Mouse (Mus musculus): ENCODE data around the gene Osbp2. TPM values are rescaled to one million over a fixed set of nuclear protein-coding genes. Genes with fewer than 3 reads are reported as not detected.
"Not testable (repeated sequence)": the region's sequence is repeated elsewhere in the genome, so short reads cannot be mapped to it uniquely, and the experiment has no call there.

Gene Osbp2
- 0.11 and 0.29 TPM in 2 replicates for polyA plus RNA-seq (2016; fragmentation: Nextera tagmentation; extraction: Ambion mirVana)

DNA sequence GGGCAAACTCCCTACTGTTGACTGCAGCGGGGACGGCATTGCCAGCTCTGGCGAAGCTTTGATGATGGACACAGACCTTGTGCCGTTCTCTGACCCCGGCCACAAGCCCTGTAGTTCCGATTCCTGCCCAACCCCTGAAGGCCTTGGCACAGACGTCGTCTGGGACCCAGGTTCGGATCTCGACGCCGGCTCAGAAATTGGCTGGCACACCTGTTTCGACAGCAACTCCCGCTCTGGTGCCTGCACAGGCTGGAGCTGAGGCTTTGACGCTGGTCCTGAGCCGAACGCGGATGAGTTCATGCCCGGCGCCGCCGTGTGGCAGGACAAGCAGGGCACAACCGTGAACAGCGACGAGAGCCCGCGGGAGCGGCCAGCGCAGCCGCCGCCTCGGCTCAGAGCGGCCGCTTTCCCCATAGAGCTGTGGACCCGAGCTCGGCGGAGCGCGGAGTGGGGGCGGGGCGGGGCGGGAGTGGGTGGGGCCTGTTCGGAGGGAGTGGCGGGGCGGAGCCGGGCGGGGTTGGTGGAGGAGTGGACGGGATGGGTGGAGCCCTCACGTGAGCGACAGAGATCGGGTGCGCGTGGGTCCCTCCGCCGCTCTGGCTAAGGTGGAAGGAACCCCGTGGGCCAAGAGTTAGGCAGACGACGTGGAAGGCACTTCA is at the start of gene Osbp2:
Osbp2 (minus strand) TSS at position 450 of the 659 bp plus-strand sequence.
- Histone ChIP-seq H3K4me1 (peaks cover 11% of the 10 kb centered on the region; the same call in 1 of the 2 replicates), H3K27ac (peak within 1 kb of the TSS; percentile 60), H3K9me3 (no peaks in the 10 kb centered on the region), H3K27me3 (ENCODE audit: insufficient read depth, poor library complexity, severe bottlenecking) (peaks cover 54% of the 10 kb centered on the region), H3K4me3 (peak within 1 kb of the TSS; percentile 62), H3K36me3 (no peaks in the 10 kb centered on the region)
- DNase-seq (ENCODE audit: low spot score) = peak; percentile 91
- 3% methylated on average over 58 of the region's 58 CpGs for WGBS

DNA sequence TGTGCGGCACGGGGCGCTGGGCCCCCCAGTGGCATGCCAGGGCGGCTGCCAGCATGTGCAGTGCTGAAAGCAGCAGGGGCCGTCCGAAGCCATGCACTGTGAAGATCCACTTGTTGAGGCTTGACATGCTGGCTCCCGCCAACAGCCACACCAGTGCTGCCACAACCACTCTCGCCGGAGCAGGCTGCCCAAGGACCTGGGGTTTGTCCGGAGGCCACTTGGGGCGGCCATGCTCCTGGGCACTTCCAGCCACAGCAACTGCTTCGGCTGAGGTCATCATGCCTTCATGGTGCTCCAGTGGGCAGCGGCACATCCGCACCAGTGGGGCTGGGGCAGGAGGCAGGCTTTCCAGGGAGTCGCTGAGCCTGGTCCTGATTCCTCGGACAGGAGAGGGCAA is 49.2 kb upstream of the Osbp2 start:
- peak overlapping the region; percentile 73 for H3K4me3 ChIP-seq
- peaks cover 47% of the 10 kb centered on the region for H3K4me1 ChIP-seq
- peaks cover 8% of the 10 kb centered on the region for H3K36me3 ChIP-seq
- 3% methylated on average over 16 of the region's 16 CpGs for WGBS
- peaks cover 18% of the 10 kb centered on the region for H3K27me3 ChIP-seq (ENCODE audit: insufficient read depth, poor library complexity, severe bottlenecking)
- no peaks in the 10 kb centered on the region for H3K9me3 ChIP-seq
- no peak for DNase-seq (ENCODE audit: low spot score)
- H3K27ac ChIP-seq = peak overlapping the region; percentile 83

- WGBS = 24% methylated on average over 19 of the region's 19 CpGs
- no peak for DNase-seq (ENCODE audit: low spot score)
- H3K27ac ChIP-seq = peak overlapping the region; percentile 83
Observed at GRCm38 (mm10) chr11:3912100-3912874, 48.6 kb upstream of the Osbp2 start.

DNA sequence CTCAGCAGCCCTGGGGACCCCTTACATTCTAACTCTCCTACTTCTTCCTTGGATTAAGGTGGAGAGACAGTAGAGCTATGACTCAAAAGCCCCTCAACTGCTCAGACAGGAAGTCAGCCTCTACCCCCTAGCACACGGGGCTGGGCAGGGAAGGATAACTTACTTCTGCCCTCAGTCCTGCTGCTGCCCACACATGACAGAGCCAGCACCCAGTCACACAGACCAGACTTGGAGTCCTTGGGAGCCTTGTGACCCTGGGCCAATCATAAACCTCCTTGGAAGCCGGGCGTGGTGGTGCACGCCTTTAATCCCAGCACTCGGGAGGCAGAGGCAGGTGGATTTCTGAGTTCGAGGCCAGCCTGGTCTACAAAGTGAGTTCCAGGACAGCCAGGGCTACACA is 47.7 kb upstream of the Osbp2 start:
- H3K27ac ChIP-seq; H3K9me3 ChIP-seq; DNase-seq (ENCODE audit: low spot score); H3K36me3 ChIP-seq: not testable (repeated sequence)
- H3K27me3 ChIP-seq (ENCODE audit: insufficient read depth, poor library complexity, severe bottlenecking) = peaks cover 24% of the 10 kb centered on the region
- WGBS = 83% methylated on average over 6 of the region's 6 CpGs
- H3K4me1 ChIP-seq = peaks cover 47% of the 10 kb centered on the region
- H3K4me3 ChIP-seq = 0 out of 2 replicates have a peak overlapping the region, but pooled peaks have one; percentile 37

More at GRCm38 (mm10) chr11:3912100-3912874, 48.6 kb upstream of the Osbp2 start:
- Histone ChIP-seq H3K4me3 (peak overlapping the region; percentile 73), H3K36me3 (peaks cover 7% of the 10 kb centered on the region), H3K4me1 (peaks cover 47% of the 10 kb centered on the region), H3K27me3 (ENCODE audit: insufficient read depth, poor library complexity, severe bottlenecking) (peaks cover 24% of the 10 kb centered on the region), H3K9me3 (no peaks in the 10 kb centered on the region)

GRCm38 (mm10) chr11:3910513-3911310 is 47.0 kb upstream of the Osbp2 start:
- Histone ChIP-seq H3K4me3 (peak overlapping the region; percentile 37; the same call in 1 of the 2 replicates), H3K27me3 (ENCODE audit: insufficient read depth, poor library complexity, severe bottlenecking) (peaks cover 24% of the 10 kb centered on the region), H3K27ac (peak overlapping the region; percentile 59; the same call in 1 of the 2 replicates), H3K4me1 (peaks cover 41% of the 10 kb centered on the region), H3K9me3 (no peaks in the 10 kb centered on the region), H3K36me3 (peaks cover 9% of the 10 kb centered on the region; the same call in 1 of the 2 replicates)
- DNase-seq (ENCODE audit: low spot score) = no peak
- 52% methylated on average over 5 of the region's 5 CpGs for WGBS

GRCm38 (mm10) chr11:3909236-3909635 is 45.5 kb upstream of the Osbp2 start:
- Histone ChIP-seq H3K27ac (no peak overlapping the region), H3K4me3 (no peak overlapping the region), H3K4me1 (peaks cover 36% of the 10 kb centered on the region), H3K36me3 (peaks cover 9% of the 10 kb centered on the region; the same call in 1 of the 2 replicates), H3K27me3 (ENCODE audit: insufficient read depth, poor library complexity, severe bottlenecking) (peaks cover 24% of the 10 kb centered on the region), H3K9me3 (no peaks in the 10 kb centered on the region)
- DNase-seq (ENCODE audit: low spot score) = no peak
- WGBS = 78% methylated on average over 4 of the region's 4 CpGs

DNA sequence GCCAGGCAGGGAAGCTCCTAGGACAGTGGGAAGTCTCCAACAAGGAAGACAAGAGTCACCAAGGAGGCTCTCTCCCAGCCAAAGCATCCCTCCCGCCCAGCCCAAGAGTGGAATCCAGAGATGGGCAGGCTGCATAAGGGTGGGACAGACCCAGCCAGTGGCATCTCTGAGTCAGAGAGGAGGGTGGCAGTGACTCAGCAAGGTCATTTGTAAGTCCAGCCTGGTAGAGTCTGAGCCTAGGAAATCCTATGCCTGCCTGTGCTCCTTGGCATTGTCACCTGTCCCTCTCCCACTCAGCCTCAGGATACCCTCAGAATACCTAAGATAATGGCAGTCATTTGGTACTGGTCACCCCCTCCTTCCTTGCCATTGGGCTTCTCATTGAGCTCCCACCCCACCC is 41.7 kb upstream of the Osbp2 start:
- Histone ChIP-seq H3K36me3 (peaks cover 9% of the 10 kb centered on the region; the same call in 1 of the 2 replicates), H3K4me1 (peaks cover 9% of the 10 kb centered on the region), H3K27me3 (ENCODE audit: insufficient read depth, poor library complexity, severe bottlenecking) (peaks cover 7% of the 10 kb centered on the region; the same call in 1 of the 2 replicates), H3K4me3 (no peak overlapping the region), H3K9me3 (no peaks in the 10 kb centered on the region), H3K27ac (no peak overlapping the region)
- 58% methylated on average over 1 of the region's 1 CpGs for WGBS
- DNase-seq (ENCODE audit: low spot score) = no peak

- Histone ChIP-seq H3K4me1 (peaks cover 10% of the 10 kb centered on the region; the same call in 1 of the 2 replicates), H3K9me3 (no peaks in the 10 kb centered on the region), H3K27ac (no peak overlapping the region), H3K27me3 (ENCODE audit: insufficient read depth, poor library complexity, severe bottlenecking) (peaks cover 7% of the 10 kb centered on the region; the same call in 1 of the 2 replicates), H3K36me3 (peaks cover 9% of the 10 kb centered on the region; the same call in 1 of the 2 replicates), H3K4me3 (no peak overlapping the region)
- 77% methylated on average over 6 of the region's 6 CpGs for WGBS
- no peak for DNase-seq (ENCODE audit: low spot score)
Observed at GRCm38 (mm10) chr11:3904673-3905072, 41.0 kb upstream of the Osbp2 start.

DNA sequence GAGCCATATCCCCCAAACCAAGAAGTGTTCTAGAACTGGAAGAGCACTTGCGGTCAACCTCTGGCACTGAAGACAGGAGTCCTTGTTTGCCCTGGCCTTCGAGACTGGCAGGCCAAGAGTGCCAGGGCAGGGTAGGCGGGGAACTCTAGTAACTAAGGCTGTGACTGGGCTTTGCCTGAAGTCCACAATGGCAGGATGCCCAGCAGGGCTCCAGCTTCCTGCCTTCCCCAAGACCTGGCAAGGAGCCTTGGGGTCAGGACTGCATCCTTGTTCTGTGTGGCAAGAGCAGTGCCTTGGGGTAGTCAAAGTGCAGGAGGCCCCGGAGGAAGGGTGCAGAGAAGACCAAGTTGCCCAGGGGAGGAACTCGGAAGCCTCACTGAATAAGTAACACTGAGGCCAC is 39.3 kb upstream of the Osbp2 start:
- H3K36me3 ChIP-seq = peaks cover 23% of the 10 kb centered on the region
- 86% methylated on average over 5 of the region's 5 CpGs for WGBS

DNA sequence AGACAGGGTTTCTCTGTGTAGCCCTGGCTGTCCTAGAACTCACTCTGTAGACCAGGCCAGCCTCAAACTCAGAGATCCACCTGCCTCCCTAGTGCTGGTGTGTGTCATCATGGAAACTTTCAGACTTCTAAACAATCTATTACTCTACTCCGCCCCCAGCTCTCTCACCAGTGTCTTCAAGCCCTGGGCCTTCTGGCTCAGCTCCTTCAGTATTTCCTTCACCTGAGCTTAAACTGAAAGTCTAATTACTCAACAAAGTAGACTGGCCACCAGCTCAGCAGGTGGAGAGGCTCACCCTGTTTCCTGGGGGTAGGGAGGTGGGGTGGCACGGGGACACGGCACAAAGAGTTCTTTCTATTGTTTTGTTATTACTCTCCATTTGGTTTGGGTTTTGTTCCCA is 38.8 kb upstream of the Osbp2 start:
- Histone ChIP-seq H3K4me1 (peaks cover 10% of the 10 kb centered on the region; the same call in 1 of the 2 replicates), H3K27ac (no peak overlapping the region), H3K36me3 (peaks cover 26% of the 10 kb centered on the region), H3K9me3 (no peaks in the 10 kb centered on the region), H3K4me3 (no peak overlapping the region), H3K27me3 (ENCODE audit: insufficient read depth, poor library complexity, severe bottlenecking) (0 out of 2 replicates have a peak, but pooled peaks cover 3% of the 10 kb centered on the region)
- no peak for DNase-seq (ENCODE audit: low spot score)
- WGBS = 85% methylated on average over 3 of the region's 3 CpGs

More for the DNA sequence above, 39.3 kb upstream of the Osbp2 start:
- no peak overlapping the region for H3K27ac ChIP-seq
- H3K4me3 ChIP-seq = no peak overlapping the region
- H3K27me3 ChIP-seq (ENCODE audit: insufficient read depth, poor library complexity, severe bottlenecking) = peaks cover 7% of the 10 kb centered on the region; the same call in 1 of the 2 replicates
- no peaks in the 10 kb centered on the region for H3K9me3 ChIP-seq
- DNase-seq (ENCODE audit: low spot score) = no peak
- peaks cover 10% of the 10 kb centered on the region; the same call in 1 of the 2 replicates for H3K4me1 ChIP-seq

GRCm38 (mm10) chr11:3900296-3900695 is 36.6 kb upstream of the Osbp2 start:
- Histone ChIP-seq H3K27me3 (ENCODE audit: insufficient read depth, poor library complexity, severe bottlenecking) (no peaks in the 10 kb centered on the region), H3K27ac (no peak overlapping the region), H3K9me3 (no peaks in the 10 kb centered on the region), H3K36me3 (peaks cover 27% of the 10 kb centered on the region), H3K4me1 (peaks cover 16% of the 10 kb centered on the region; the same call in 1 of the 2 replicates), H3K4me3 (no peak overlapping the region)
- no peak for DNase-seq (ENCODE audit: low spot score)
- 66% methylated on average over 6 of the region's 6 CpGs for WGBS

GRCm38 (mm10) chr11:3895933-3896332 is 32.2 kb upstream of the Osbp2 start:
- 96% methylated on average over 1 of the region's 1 CpGs for WGBS
- Histone ChIP-seq H3K27me3 (ENCODE audit: insufficient read depth, poor library complexity, severe bottlenecking) (no peaks in the 10 kb centered on the region), H3K9me3 (no peaks in the 10 kb centered on the region), H3K4me3 (peak overlapping the region; percentile 59; the same call in 1 of the 2 replicates), H3K4me1 (peaks cover 16% of the 10 kb centered on the region; the same call in 1 of the 2 replicates), H3K27ac (0 out of 2 replicates have a peak overlapping the region, but pooled peaks have one; percentile 87), H3K36me3 (peaks cover 27% of the 10 kb centered on the region)
- DNase-seq (ENCODE audit: low spot score) = no peak
